ENCODE assay signal across 10 mouse cellular contexts in genomic region chr2:131125964-131126815, GRCm38 (mm10). TPM values are rescaled to one million over a fixed set of nuclear protein-coding genes. Genes with fewer than 3 reads are reported as not detected.
DNase-seq lines count a peak whose midpoint lies in the region; ATAC-seq and TF ChIP-seq lines count a peak whose summit lies in the region.
"Had no signal": no experiment of that assay in that cellular context is flagged by ENCODE, and none has a peak within 500 bp of the region (broad histone marks: within the 10 kb centered on the region; RNA-seq: fewer than 3 reads in every experiment).

No protein-coding gene starts in this region.

- peak overlapping the region; percentile 93 for H3K27ac ChIP-seq in gastrocnemius, adult 2 months
- peak overlapping the region; percentile 87 for H3K27ac ChIP-seq in liver, embryonic 12.5 days
- no peak overlapping the region for H3K27ac ChIP-seq in liver, postnatal 0 days (ENCODE audit: low read depth)
- no peak overlapping the region for H3K27ac ChIP-seq in hindbrain, embryonic 14.5 days
- no peak overlapping the region for H3K27ac ChIP-seq in neural tube, embryonic 11.5 days (ENCODE audit: low read depth, low read length)
- H3K27ac ChIP-seq: macrophage had no signal

- WGBS in liver, embryonic 12.5 days (ENCODE audit: insufficient replicate concordance): 50% methylated on average over 9 of the region's 9 CpGs
- whole genome bisulfite sequencing in liver, postnatal 0 days (ENCODE audit: insufficient replicate concordance): 62% methylated on average over 9 of the region's 9 CpGs
- 42% methylated on average over 9 of the region's 9 CpGs for WGBS in hindbrain, embryonic 14.5 days
- WGBS in neural tube, embryonic 11.5 days: 38% methylated on average over 9 of the region's 9 CpGs

- H3K27me3 ChIP-seq in liver, embryonic 12.5 days (replicated peaks): peaks cover 19% of the 10 kb centered on the region
- H3K27me3 ChIP-seq in liver, postnatal 0 days (ENCODE audit: insufficient read depth, low read length): no peaks in the 10 kb centered on the region
- no peaks in the 10 kb centered on the region; the same call in 1 of the 2 replicates for H3K27me3 ChIP-seq in hindbrain, embryonic 14.5 days (ENCODE audit: control insufficient read depth, insufficient read depth, low read length)
- H3K27me3 ChIP-seq in neural tube, embryonic 11.5 days (ENCODE audit: control insufficient read depth, insufficient read depth, low read length): no peaks in the 10 kb centered on the region

- peaks cover 61% of the 10 kb centered on the region for H3K4me1 ChIP-seq in liver, embryonic 12.5 days
- peaks cover 33% of the 10 kb centered on the region for H3K4me1 ChIP-seq in liver, postnatal 0 days (ENCODE audit: insufficient read depth)
- 0 out of 2 replicates have a peak, but pooled peaks cover 8% of the 10 kb centered on the region for H3K4me1 ChIP-seq in hindbrain, embryonic 14.5 days (replicated peaks; ENCODE audit: control insufficient read depth, insufficient read depth, low read length)
- peaks cover 16% of the 10 kb centered on the region for H3K4me1 ChIP-seq in neural tube, embryonic 11.5 days (ENCODE audit: control insufficient read depth, insufficient read depth, low read length)

- no peaks in the 10 kb centered on the region for H3K36me3 ChIP-seq in liver, embryonic 12.5 days
- H3K36me3 ChIP-seq in liver, postnatal 0 days (replicated peaks; ENCODE audit: insufficient read depth, low read length): no peaks in the 10 kb centered on the region
- H3K36me3 ChIP-seq in hindbrain, embryonic 14.5 days (replicated peaks; ENCODE audit: control insufficient read depth, insufficient read depth): no peaks in the 10 kb centered on the region
- no peaks in the 10 kb centered on the region for H3K36me3 ChIP-seq in neural tube, embryonic 11.5 days (ENCODE audit: control insufficient read depth, insufficient read depth, low read length)

- H3K9ac ChIP-seq in liver, embryonic 12.5 days: peak overlapping the region; percentile 80; the same call in 1 of the 2 replicates
- H3K9ac ChIP-seq in liver, postnatal 0 days (replicated peaks): no peak overlapping the region
- 0 out of 2 replicates have a peak overlapping the region, but pooled peaks have one; percentile 58 for H3K9ac ChIP-seq in hindbrain, embryonic 14.5 days
- H3K9ac ChIP-seq in neural tube, embryonic 11.5 days (ENCODE audit: low read length): 0 out of 2 replicates have a peak overlapping the region, but pooled peaks have one; percentile 23

- H3K4me2 ChIP-seq in liver, embryonic 12.5 days: peak overlapping the region; percentile 91
- no peak overlapping the region for H3K4me2 ChIP-seq in liver, postnatal 0 days (ENCODE audit: low read depth, low read length)
- peak overlapping the region; percentile 63 for H3K4me2 ChIP-seq in hindbrain, embryonic 14.5 days (replicated peaks)
- H3K4me2 ChIP-seq in neural tube, embryonic 11.5 days (ENCODE audit: low read depth): peak overlapping the region; percentile 12; the same call in 1 of the 2 replicates

- DNase-seq in gastrocnemius, adult 2 months: no peak
- DNase-seq in gastrocnemius, adult 18-20 months (ENCODE audit: low spot score): no peak
- no peak for DNase-seq in liver, postnatal 0 days
- no peak for DNase-seq in hindbrain, embryonic 14.5 days (ENCODE audit: low spot score)
- DNase-seq in neural tube, embryonic 11.5 days (ENCODE audit: low spot score): no peak
- no peak for DNase-seq in ovary, adult 18-20 months (ENCODE audit: low spot score)
- DNase-seq in thymus, postnatal 10 days (ENCODE audit: low spot score in 2 of 2): no peak
- DNase-seq: cerebellum, adult 9-10 months had no signal

- no peak for TF ChIP-seq EP300 in liver, postnatal 0 days (IDR thresholded peaks at IDR 0.05; ENCODE audit: low read depth)

- no peak for TF ChIP-seq CTCF in gastrocnemius, adult 2 months (IDR thresholded peaks at IDR 0.05)
- TF ChIP-seq CTCF in liver, postnatal 0 days (IDR thresholded peaks at IDR 0.05; ENCODE audit: low read depth): no peak

- no peaks in the 10 kb centered on the region for H3K9me3 ChIP-seq in liver, embryonic 12.5 days (replicated peaks)
- H3K9me3 ChIP-seq in liver, postnatal 0 days (ENCODE audit: low read length): no peaks in the 10 kb centered on the region
- no peaks in the 10 kb centered on the region for H3K9me3 ChIP-seq in hindbrain, embryonic 14.5 days (ENCODE audit: control insufficient read depth, low read length)
- H3K9me3 ChIP-seq in neural tube, embryonic 11.5 days (ENCODE audit: control insufficient read depth, low read length): no peaks in the 10 kb centered on the region

- intact Hi-C loops in gastrocnemius, adult 2 months (cut with DNase I): loop anchor here (2.0 kb wide), 1 partner anchor 29 kb away; no protein-coding TSS in a partner anchor

- peak overlapping the region; percentile 79 for H3K4me3 ChIP-seq in gastrocnemius, adult 2 months
- H3K4me3 ChIP-seq in liver, embryonic 12.5 days: no peak overlapping the region
- no peak overlapping the region for H3K4me3 ChIP-seq in liver, postnatal 0 days (ENCODE audit: low read depth, low read length)
- no peak overlapping the region; the same call in 1 of the 2 replicates for H3K4me3 ChIP-seq in hindbrain, embryonic 14.5 days (replicated peaks; ENCODE audit: low read length)
- H3K4me3 ChIP-seq in neural tube, embryonic 11.5 days (ENCODE audit: low read depth, low read length): no peak overlapping the region

- ATAC-seq in liver, embryonic 12.5 days: no peak
- no peak for ATAC-seq in liver, postnatal 0 days
- no peak for ATAC-seq in hindbrain, embryonic 14.5 days (ENCODE audit: low FRiP score)
- no peak for ATAC-seq in neural tube, embryonic 11.5 days (ENCODE audit: insufficient read depth, low FRiP score, low TSS enrichment)

RNA-seq across cellular contexts. Expression of gene Hspa12b, which starts 0.9 kb away (rescaled TPM):
- 10 to 100 TPM; 11.7 to 14.8 TPM for total RNA-seq in gastrocnemius, adult 2 months (2021)
- total RNA-seq in gastrocnemius, adult 18-20 months (2021): 10 to 100 TPM in 1 of 2 experiments, 1 to 10 TPM in 1; 8.9 to 14.9 TPM
- polyA plus RNA-seq in liver, embryonic 12.5 days (2016; fragmentation: Nextera tagmentation; extraction: Ambion mirVana): 4.2 TPM in 2 replicates
- 0.65 and 0.67 TPM in 2 replicates for polyA plus RNA-seq in liver, postnatal 0 days (2015; fragmentation: Nextera tagmentation; extraction: Ambion mirVana)
- polyA plus RNA-seq in hindbrain, embryonic 14.5 days (2014; fragmentation: Nextera tagmentation; extraction: Ambion mirVana): 2.2 and 3.3 TPM in 2 replicates
- polyA plus RNA-seq in neural tube, embryonic 11.5 days (2014; fragmentation: Nextera tagmentation; extraction: Ambion mirVana): 4.5 and 5.0 TPM in 2 replicates

RNA-seq across cellular contexts. Expression of gene Gm11037, which starts 7.1 kb away (rescaled TPM):
- total RNA-seq in gastrocnemius, adult 2 months (2021): not detected
- not detected for total RNA-seq in gastrocnemius, adult 18-20 months (2021)
- polyA plus RNA-seq in liver, embryonic 12.5 days (2016; fragmentation: Nextera tagmentation; extraction: Ambion mirVana): not detected in 2 replicates
- polyA plus RNA-seq in liver, postnatal 0 days (2015; fragmentation: Nextera tagmentation; extraction: Ambion mirVana): not detected in 2 replicates
- not detected in 2 replicates for polyA plus RNA-seq in hindbrain, embryonic 14.5 days (2014; fragmentation: Nextera tagmentation; extraction: Ambion mirVana)
- not detected in 2 replicates for polyA plus RNA-seq in neural tube, embryonic 11.5 days (2014; fragmentation: Nextera tagmentation; extraction: Ambion mirVana)
- polyA plus RNA-seq: macrophage had no signal

RNA-seq across cellular contexts. Expression of gene 1700037H04Rik, which starts 33.7 kb away (rescaled TPM):
- 1 to 10 TPM; 3.6 to 4.5 TPM for total RNA-seq in gastrocnemius, adult 2 months (2021)
- 1 to 10 TPM; 4.2 to 4.3 TPM for total RNA-seq in gastrocnemius, adult 18-20 months (2021)
- polyA plus RNA-seq in liver, embryonic 12.5 days (2016; fragmentation: Nextera tagmentation; extraction: Ambion mirVana): 131 and 141 TPM in 2 replicates
- polyA plus RNA-seq in liver, postnatal 0 days (2015; fragmentation: Nextera tagmentation; extraction: Ambion mirVana): 58.1 and 61.6 TPM in 2 replicates
- 87.3 and 88.5 TPM in 2 replicates for polyA plus RNA-seq in hindbrain, embryonic 14.5 days (2014; fragmentation: Nextera tagmentation; extraction: Ambion mirVana)
- 126 and 130 TPM in 2 replicates for polyA plus RNA-seq in neural tube, embryonic 11.5 days (2014; fragmentation: Nextera tagmentation; extraction: Ambion mirVana)

RNA-seq across cellular contexts. Expression of gene Siglec1, which starts 39.6 kb away (rescaled TPM):
- total RNA-seq in gastrocnemius, adult 2 months (2021): under 1 TPM; 0.36 to 0.39 TPM
- under 1 TPM; 0.59 to 0.71 TPM for total RNA-seq in gastrocnemius, adult 18-20 months (2021)
- polyA plus RNA-seq in liver, embryonic 12.5 days (2016; fragmentation: Nextera tagmentation; extraction: Ambion mirVana): 0.36 and 0.42 TPM in 2 replicates
- 1.9 and 2.0 TPM in 2 replicates for polyA plus RNA-seq in liver, postnatal 0 days (2015; fragmentation: Nextera tagmentation; extraction: Ambion mirVana)
- 0.27 and 0.39 TPM in 2 replicates for polyA plus RNA-seq in hindbrain, embryonic 14.5 days (2014; fragmentation: Nextera tagmentation; extraction: Ambion mirVana)
- 0.04 and 0.12 TPM in 2 replicates for polyA plus RNA-seq in neural tube, embryonic 11.5 days (2014; fragmentation: Nextera tagmentation; extraction: Ambion mirVana)

RNA-seq across cellular contexts. Expression of gene Cenpb, which starts 53.7 kb away (rescaled TPM):
- 10 to 100 TPM; 67.7 to 70.1 TPM for total RNA-seq in gastrocnemius, adult 2 months (2021)
- 10 to 100 TPM; 67.4 to 72.2 TPM for total RNA-seq in gastrocnemius, adult 18-20 months (2021)
- 5.9 and 6.5 TPM in 2 replicates for polyA plus RNA-seq in liver, embryonic 12.5 days (2016; fragmentation: Nextera tagmentation; extraction: Ambion mirVana)
- polyA plus RNA-seq in liver, postnatal 0 days (2015; fragmentation: Nextera tagmentation; extraction: Ambion mirVana): 4.2 and 4.8 TPM in 2 replicates
- 9.3 and 10.3 TPM in 2 replicates for polyA plus RNA-seq in hindbrain, embryonic 14.5 days (2014; fragmentation: Nextera tagmentation; extraction: Ambion mirVana)
- polyA plus RNA-seq in neural tube, embryonic 11.5 days (2014; fragmentation: Nextera tagmentation; extraction: Ambion mirVana): 10.3 and 10.8 TPM in 2 replicates

Comparison
In these comparisons a context has a peak if more than half of its experiments do, and no peak if none do; other contexts are left out.
1. H3K27ac ChIP-seq: peak in gastrocnemius, adult 2 months (single experiment) and liver, embryonic 12.5 days (single experiment); none in liver, postnatal 0 days (single experiment), hindbrain, embryonic 14.5 days (single experiment) and neural tube, embryonic 11.5 days (single experiment).